Mouse (Mus musculus) embryonic facial prominence, embryonic 13.5 days (tissue): ENCODE results near the gene Barhl2. TPM values are rescaled to one million over a fixed set of nuclear protein-coding genes. Genes with fewer than 3 reads are reported as not detected.
A peak's percentile ranks its signal among the peaks of the same experiment; 100 is the strongest.

ENCODE experiments used
- ATAC-seq: fragments of 200-750 bp; cut with Nextera tagmentation; 2 replicates; pipeline ENCODE4 v1.8.0; 2017; ENCODE audit warnings: low read depth; ENCODE audit not compliant: insufficient number of reproducible peaks, insufficient read depth, low FRiP score, low TSS enrichment
- H3K27ac ChIP-seq: fragments of 300-500 bp; sonication (generic); 2 replicates; pipeline ENCODE4 v1.5.1; 2015; ENCODE audit warnings: moderate library complexity, mild to moderate bottlenecking, inconsistent platforms
- H3K27me3 ChIP-seq: fragments of 300-500 bp; sonication (generic); 2 replicates; pipeline ENCODE4 v1.6.1; 2015; ENCODE audit warnings: mild to moderate bottlenecking, inconsistent platforms
- H3K36me3 ChIP-seq: fragments of 300-500 bp; sonication (generic); 2 replicates; pipeline ENCODE4 v1.6.1; 2015; ENCODE audit warnings: mild to moderate bottlenecking, inconsistent platforms
- H3K4me1 ChIP-seq: fragments of 300-500 bp; sonication (generic); 2 replicates; pipeline ENCODE4 v1.6.1; 2015; ENCODE audit warnings: inconsistent platforms
- H3K4me2 ChIP-seq: fragments of 300-500 bp; sonication (generic); 2 replicates; pipeline ENCODE4 v1.6.1; 2015; ENCODE audit warnings: moderate library complexity, mild to moderate bottlenecking, inconsistent platforms
- H3K4me3 ChIP-seq: fragments of 300-500 bp; sonication (generic); 2 replicates; pipeline ENCODE4 v1.5.1; 2015; ENCODE audit warnings: mild to moderate bottlenecking, inconsistent platforms
- H3K9ac ChIP-seq: fragments of 300-500 bp; sonication (generic); 2 replicates; pipeline ENCODE4 v1.6.1; 2015; ENCODE audit warnings: mild to moderate bottlenecking, inconsistent platforms
- H3K9me3 ChIP-seq: fragments of 300-500 bp; sonication (generic); 2 replicates; pipeline ENCODE4 v1.6.1; 2016; ENCODE audit warnings: inconsistent platforms
- WGBS: fragments of 180-500 bp; shearing (Covaris S2); methylation state at CpG from one replicate; pipeline ENCODE4 v1.1.7; 2015; ENCODE audit warnings: mixed read lengths; 5-methylcytosine and 5-hydroxymethylcytosine counted together
- polyA plus RNA-seq: library from polyadenylated mRNA; unstranded; fragments of >200 nt; fragmentation: Nextera tagmentation; extraction: Ambion mirVana; gene quantifications from 2 replicates; pipeline ENCODE4 v1.2.1, GENCODE M21; 2015

Barhl2 gene
- polyA plus RNA-seq: not detected in 2 replicates

DNA sequence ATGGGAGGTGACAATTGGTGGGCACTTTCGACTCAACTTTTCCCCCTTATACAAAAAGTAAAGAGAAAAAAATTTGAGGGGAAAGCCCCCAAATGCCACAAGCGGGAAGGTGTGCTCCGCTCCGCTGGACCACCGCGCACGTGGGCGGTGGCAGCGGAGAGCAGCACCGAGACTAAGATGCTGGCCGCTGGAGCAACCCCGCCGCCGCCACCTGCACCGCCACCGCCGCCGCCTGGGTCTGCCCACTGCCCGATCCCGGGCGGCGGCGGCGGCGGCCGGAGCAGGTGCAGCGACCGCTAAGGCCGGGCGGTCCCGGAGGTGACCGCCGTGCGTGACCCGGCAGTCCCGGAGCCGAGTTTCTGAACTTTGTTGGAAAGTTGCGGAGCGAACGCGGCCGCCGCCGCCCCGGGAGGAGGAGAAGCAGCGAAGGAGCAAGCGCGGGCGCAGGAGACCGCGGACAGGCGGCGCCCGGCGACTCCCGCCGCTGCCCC is at the start of gene Barhl2:
TSS of gene Barhl2 (minus strand) at position 181 of the 491 bp plus-strand sequence.
- Histone ChIP-seq H3K4me3 (peak within 1 kb of the TSS; percentile 52), H3K27ac (no peak within 1 kb of the TSS)

DNA sequence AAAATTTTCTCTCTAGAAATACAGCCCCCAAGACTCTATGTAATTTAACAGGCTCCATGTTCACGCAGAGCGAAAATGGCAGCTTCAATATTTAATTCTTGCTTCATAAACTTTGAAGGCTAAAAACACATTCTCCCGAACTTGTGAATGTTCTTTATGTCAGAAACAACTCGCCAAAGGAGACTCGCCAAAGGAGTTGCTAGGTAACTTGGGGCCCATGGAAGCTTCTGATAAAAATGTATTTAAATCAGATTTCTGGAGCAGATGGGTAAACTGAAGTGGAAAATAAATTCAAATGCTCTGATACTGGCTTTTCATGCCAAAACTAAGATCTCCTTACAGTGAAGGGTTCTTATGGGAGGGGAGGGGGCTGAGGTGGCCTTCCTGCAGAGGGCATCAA is 48.1 kb upstream of the Barhl2 start:
- Histone ChIP-seq H3K27me3 (no peaks in the 10 kb centered on the region), H3K4me3 (no peak overlapping the region)
- 88% methylated on average over 5 of the region's 5 CpGs for WGBS

More for the DNA sequence above, at the start of gene Barhl2:
- Histone ChIP-seq H3K27me3 (peaks cover 97% of the 10 kb centered on the region), H3K9ac (peak within 1 kb of the TSS; percentile 46), H3K36me3 (no peaks in the 10 kb centered on the region), H3K9me3 (no peaks in the 10 kb centered on the region), H3K4me1 (peaks cover 19% of the 10 kb centered on the region), H3K4me2 (peak within 1 kb of the TSS; percentile 92)
- WGBS: 0% methylated on average over 44 of the region's 57 CpGs
- ATAC-seq: no peak

DNA sequence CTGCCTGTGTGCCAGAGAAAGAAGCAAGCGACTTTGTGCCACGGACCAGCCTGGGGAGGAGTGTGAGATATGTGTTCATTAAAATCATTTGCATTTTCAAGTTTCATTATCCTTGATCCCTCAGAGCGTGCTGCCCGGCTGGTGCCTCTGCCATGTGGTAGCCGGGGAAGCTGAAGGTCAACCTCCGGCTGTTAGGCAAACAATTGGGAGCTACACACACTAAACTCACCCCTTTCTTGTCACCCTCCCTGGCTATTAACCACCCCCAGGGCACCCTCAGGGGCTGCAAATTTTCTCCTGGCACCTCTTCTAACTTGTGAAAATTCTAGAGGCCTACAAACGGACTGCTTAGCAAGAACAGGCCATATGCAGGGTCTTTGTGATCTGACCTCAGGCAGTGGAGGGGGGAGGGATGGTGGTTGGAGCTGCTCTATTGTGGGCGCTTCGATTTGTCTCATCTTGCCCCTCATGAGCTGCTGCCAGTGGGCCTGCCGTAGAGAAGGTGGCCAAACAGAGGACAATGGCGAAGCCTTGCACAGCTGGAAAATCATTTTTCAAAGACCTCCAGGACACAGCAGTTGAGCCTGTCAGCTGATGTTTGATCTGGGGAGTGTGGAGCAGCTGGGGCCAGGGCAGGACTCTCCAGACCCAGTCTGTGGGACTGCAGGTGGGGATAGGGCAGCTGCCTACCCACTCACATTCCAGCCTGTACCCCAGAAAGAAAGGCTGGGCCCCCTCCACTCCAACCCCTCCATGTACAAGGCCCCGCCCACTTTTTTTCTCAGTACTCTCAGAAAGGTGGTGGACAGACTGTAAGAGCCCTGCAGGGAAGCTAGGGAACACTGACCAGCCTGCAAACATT is 44.9 kb upstream of the Barhl2 start:
- Histone ChIP-seq H3K9me3 (no peaks in the 10 kb centered on the region), H3K9ac (no peak overlapping the region), H3K27me3 (no peaks in the 10 kb centered on the region), H3K36me3 (no peaks in the 10 kb centered on the region), H3K4me3 (no peak overlapping the region), H3K4me1 (no peaks in the 10 kb centered on the region), H3K27ac (no peak overlapping the region), H3K4me2 (no peak overlapping the region)
- WGBS: 77% methylated on average over 12 of the region's 12 CpGs
- ATAC-seq: no peak

More for the DNA sequence above, 48.1 kb upstream of the Barhl2 start:
- H3K9ac ChIP-seq: no peak overlapping the region
- ATAC-seq: no peak
- H3K9me3 ChIP-seq: no peaks in the 10 kb centered on the region
- H3K36me3 ChIP-seq: no peaks in the 10 kb centered on the region
- H3K27ac ChIP-seq: no peak overlapping the region
- H3K4me1 ChIP-seq: no peaks in the 10 kb centered on the region
- H3K4me2 ChIP-seq: no peak overlapping the region

DNA sequence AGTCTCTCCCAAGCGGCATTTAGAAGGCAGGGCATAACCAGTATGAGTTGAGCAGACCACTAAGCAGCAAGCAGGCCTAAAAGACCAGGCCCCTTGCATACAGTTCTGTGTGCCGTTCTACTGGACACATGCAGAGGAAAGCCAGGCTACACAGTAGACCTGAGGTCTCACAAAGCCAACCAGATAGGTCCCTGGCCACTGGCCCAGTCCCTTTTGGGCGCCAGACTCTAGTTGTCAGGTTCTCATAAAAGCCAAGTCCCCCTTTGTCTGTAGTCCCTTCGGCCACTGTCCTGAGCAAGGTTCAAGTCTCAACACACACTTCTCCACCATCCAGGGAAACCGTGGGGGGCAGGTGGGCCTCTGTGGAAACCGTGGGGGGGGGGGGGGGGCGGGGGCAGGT is 44.3 kb upstream of the Barhl2 start:
- no peak overlapping the region for H3K4me3 ChIP-seq
- H3K9me3 ChIP-seq: no peaks in the 10 kb centered on the region
- 72% methylated on average over 7 of the region's 7 CpGs for WGBS
- no peaks in the 10 kb centered on the region for H3K27me3 ChIP-seq
- no peaks in the 10 kb centered on the region for H3K36me3 ChIP-seq
- no peak for ATAC-seq
- no peak overlapping the region for H3K4me2 ChIP-seq
- H3K27ac ChIP-seq: no peak overlapping the region
- H3K9ac ChIP-seq: no peak overlapping the region
- no peaks in the 10 kb centered on the region for H3K4me1 ChIP-seq

DNA sequence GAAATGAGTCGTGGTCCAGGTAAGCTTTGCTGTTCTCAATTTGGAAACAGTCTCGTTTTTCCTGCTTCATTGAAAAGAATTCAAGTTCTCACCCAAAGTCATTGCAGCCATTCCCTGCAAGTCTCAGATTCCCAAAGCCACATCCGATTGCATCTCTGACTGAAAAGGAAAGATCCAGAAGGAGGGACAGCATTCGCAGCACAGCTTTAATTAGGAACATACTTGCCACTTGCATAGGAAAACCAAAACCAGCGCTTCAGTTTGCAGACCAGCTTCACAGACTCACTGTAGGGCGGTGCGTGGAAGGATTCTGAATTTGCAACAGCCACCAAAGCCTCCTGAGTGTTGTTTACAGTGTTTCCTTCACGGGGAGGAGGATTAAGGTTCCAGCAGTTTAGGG is 33.8 kb upstream of the Barhl2 start:
- H3K4me3 ChIP-seq: no peak overlapping the region
- no peak for ATAC-seq
- H3K36me3 ChIP-seq: no peaks in the 10 kb centered on the region
- H3K4me2 ChIP-seq: peak overlapping the region; percentile 14; the same call in 1 of the 2 replicates
- H3K4me1 ChIP-seq: peaks cover 15% of the 10 kb centered on the region
- H3K9me3 ChIP-seq: no peaks in the 10 kb centered on the region
- WGBS: 14% methylated on average over 8 of the region's 8 CpGs
- H3K27me3 ChIP-seq: no peaks in the 10 kb centered on the region
- H3K9ac ChIP-seq: no peak overlapping the region
- no peak overlapping the region for H3K27ac ChIP-seq

DNA sequence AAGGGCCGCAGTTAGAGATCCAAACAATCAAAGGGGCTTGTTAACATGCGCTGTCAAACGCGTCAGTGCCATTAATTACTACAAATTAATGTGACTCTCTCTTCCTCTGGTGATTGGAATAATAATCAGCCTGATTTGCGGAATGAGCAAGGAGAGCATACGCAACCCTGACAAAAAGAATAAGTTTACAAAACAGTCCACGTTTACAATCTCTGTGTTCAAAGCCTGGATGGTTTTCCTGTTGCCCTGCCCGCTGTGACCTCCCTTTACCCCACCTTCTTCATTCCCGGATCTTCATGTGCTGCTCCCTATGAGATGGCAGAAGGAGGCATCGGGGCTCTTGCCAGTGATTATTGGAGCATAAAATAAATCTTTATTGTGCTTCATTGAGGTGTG is 14.1 kb upstream of the Barhl2 start:
- WGBS: 8% methylated on average over 10 of the region's 10 CpGs
- Histone ChIP-seq H3K4me2 (no peak overlapping the region), H3K4me1 (peaks cover 19% of the 10 kb centered on the region), H3K36me3 (no peaks in the 10 kb centered on the region), H3K9me3 (no peaks in the 10 kb centered on the region), H3K27me3 (peaks cover 86% of the 10 kb centered on the region), H3K4me3 (no peak overlapping the region), H3K27ac (no peak overlapping the region), H3K9ac (no peak overlapping the region)
- no peak for ATAC-seq

DNA sequence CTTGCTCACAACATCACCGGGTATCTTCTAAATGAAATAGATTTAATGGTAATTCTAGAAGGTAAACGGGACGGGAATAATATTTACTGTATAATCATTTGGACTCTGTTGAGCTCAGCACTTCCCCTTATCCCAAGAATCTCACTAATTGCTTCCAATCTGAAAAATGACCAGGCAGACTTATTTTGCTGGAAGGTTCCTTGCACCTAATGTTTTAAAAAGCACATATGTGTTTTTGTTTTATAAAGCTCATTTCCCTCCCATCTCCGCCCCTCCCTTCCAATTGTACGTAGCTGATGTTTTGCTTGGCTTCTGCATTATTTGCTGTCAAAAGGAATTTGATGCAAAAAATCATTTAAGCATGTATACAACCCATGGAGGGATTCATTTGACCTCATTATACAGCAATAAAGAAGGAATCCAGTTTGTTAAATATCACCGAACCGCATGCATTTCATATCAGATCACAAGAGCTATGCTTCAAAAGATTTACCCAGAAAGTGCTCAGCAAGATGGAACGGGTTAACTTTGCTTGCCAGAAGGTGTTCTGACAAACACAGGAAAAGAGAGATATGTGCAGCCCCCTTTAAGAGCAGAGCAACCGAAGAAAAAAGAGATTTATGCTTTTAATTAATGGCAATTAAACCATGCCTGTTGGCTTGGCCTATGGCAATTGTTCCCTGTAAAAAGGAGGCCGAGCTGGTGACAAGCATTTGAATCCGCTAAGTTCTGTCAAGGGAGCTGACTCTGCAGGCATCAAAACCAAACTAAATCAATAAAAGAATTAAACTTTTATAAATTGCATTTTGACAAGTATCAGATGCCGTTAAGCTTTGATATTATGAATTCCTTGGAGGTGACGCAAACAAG is 13.5 kb upstream of the Barhl2 start:
- 8% methylated on average over 13 of the region's 13 CpGs for WGBS
- H3K27me3 ChIP-seq: peaks cover 89% of the 10 kb centered on the region
- no peaks in the 10 kb centered on the region for H3K36me3 ChIP-seq
- no peak overlapping the region for H3K4me2 ChIP-seq
- ATAC-seq: no peak
- peaks cover 19% of the 10 kb centered on the region for H3K4me1 ChIP-seq
- H3K4me3 ChIP-seq: no peak overlapping the region
- no peaks in the 10 kb centered on the region for H3K9me3 ChIP-seq
- H3K9ac ChIP-seq: no peak overlapping the region
- no peak overlapping the region for H3K27ac ChIP-seq

DNA sequence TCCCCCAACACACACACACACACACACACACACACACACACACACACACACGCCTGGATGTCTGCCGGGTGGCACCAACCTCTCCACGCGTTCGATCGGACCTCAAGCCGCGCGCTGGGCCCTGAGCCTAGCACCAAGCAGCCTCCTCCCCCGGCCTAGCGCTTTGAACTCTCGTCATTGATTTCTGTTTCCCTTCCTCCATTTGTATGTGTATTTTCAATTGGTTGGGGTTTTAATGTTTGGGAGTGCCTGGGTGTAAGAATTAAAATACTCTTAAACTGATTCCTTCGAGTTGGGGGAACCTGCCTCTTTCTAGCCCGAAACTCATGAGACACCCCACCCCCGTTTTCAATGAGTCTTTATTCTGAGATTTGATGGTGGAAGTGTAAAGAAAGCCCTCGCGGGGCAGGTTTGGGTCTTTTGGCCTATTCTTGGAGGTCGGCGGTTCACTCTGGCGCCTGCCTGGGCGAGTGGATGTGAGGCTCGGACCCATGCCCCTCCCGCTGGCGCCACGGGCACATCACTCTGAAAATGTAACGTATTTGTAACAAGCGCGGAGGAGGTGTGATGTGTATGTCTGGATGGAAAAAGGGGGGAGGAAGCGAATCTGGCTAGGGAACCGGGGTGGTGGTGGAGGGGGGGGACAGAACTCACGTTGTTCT is 7.3 kb upstream of the Barhl2 start:
- H3K27me3 ChIP-seq: peaks cover 100% of the 10 kb centered on the region
- WGBS: 1% methylated on average over 30 of the region's 31 CpGs
- no peak overlapping the region for H3K27ac ChIP-seq
- ATAC-seq: no peak
- H3K9me3 ChIP-seq: no peaks in the 10 kb centered on the region
- peaks cover 20% of the 10 kb centered on the region for H3K4me1 ChIP-seq
- no peak overlapping the region for H3K4me3 ChIP-seq
- no peaks in the 10 kb centered on the region for H3K36me3 ChIP-seq
- H3K9ac ChIP-seq: no peak overlapping the region
- H3K4me2 ChIP-seq: no peak overlapping the region

DNA sequence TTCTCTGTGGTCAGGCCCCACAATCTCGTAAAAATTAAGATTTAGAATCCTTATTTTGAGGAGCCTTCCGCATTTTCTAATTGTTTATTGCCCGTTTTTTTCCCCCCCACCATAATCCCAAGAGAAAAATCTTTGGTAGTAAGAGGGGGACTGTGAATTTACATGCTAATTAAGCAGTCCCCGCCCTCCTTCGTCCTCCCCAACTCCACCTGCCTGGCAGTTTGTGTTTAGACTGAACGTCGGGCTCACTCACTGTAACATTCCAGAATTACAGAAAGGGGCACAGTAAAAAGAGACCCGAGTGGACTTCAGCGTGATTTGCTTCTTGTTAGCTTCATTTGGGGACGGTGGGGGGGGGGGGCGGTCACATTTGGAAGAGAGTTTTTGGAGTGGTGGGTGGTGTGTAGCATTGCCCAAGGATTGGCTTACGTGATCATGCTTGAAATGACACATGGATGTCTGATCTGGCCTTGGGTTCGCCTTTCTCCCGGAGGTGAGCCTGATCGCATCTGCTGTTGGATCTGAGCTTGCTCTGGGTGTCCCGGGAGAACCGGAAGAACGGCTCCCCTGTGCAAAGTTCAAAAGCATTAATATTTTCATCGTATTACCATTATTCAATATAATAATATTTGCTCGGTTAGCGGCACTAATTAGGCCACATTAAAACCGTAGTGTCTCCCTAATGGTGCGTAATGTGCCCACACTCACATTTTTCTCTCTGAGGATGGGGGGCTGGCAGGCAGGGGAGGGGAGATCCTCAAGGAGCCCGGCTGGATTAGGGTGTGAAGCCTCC is 6.6 kb upstream of the Barhl2 start:
- Histone ChIP-seq H3K4me3 (no peak overlapping the region), H3K9me3 (no peaks in the 10 kb centered on the region), H3K27ac (no peak overlapping the region), H3K36me3 (no peaks in the 10 kb centered on the region), H3K4me2 (no peak overlapping the region), H3K9ac (no peak overlapping the region), H3K27me3 (peaks cover 100% of the 10 kb centered on the region), H3K4me1 (peaks cover 16% of the 10 kb centered on the region)
- 2% methylated on average over 24 of the region's 24 CpGs for WGBS
- no peak for ATAC-seq

DNA sequence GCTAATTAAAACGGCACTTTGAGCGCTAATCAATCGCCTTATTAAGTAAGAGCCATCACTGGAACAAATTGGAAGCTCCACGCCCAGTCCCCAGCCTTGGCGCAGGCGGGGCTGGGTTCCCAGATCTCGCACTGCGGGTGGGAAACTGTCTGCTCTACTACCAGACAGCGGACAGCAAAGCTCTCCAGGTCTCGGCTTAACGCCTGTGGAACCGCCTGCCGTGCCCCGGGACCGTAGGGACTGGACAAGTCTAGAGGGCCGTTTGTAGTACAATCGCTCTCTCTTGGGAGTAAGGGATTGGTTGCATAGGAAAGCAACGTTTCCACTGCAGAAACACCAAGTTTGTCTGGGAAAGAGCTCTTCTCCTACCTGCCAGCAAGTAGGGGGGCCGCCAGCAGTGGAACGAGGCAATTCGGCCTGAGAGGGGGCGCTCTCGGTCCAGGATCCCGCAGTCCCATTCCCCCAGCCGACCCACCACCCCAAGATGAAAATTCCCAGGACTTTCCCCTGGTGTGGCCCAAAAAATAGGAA is 5.8 kb upstream of the Barhl2 start:
- Histone ChIP-seq H3K9ac (no peak overlapping the region), H3K9me3 (no peaks in the 10 kb centered on the region), H3K4me3 (0 out of 2 replicates have a peak overlapping the region, but pooled peaks have one; percentile 1), H3K36me3 (no peaks in the 10 kb centered on the region), H3K27ac (no peak overlapping the region), H3K27me3 (peaks cover 100% of the 10 kb centered on the region), H3K4me1 (peaks cover 20% of the 10 kb centered on the region), H3K4me2 (no peak overlapping the region)
- ATAC-seq: no peak
- under 1% methylated on average over 25 of the region's 25 CpGs for WGBS
